Mouse (Mus musculus) kidney, adult 2 months (tissue): ENCODE data around the gene Iqcf1.

ENCODE experiments used
- CTCF ChIP-seq: fragments of 200-500 bp; conservative IDR thresholded peaks from 2 replicates; pipeline ENCODE4 v1.5.1; 2011; ENCODE audit warnings: low read depth, mild to moderate bottlenecking, control low read depth, low read length, moderate library complexity, mixed read lengths; ENCODE audit not compliant: insufficient read depth, insufficient read length
- POLR2A ChIP-seq: fragments of 200-500 bp; IDR thresholded peaks from one replicate; pipeline ENCODE4 v1.6.1; 2011; ENCODE audit warnings: low read depth, low read length, control low read depth

GRCm38 (mm10) chr9:106519909-106520308 lies 20.1 kb downstream of the Iqcf1 start:
- no peak for TF ChIP-seq CTCF
- TF ChIP-seq POLR2A, result no peak
